Mouse (Mus musculus) 3T3-L1 (cell line): ENCODE measurements around the gene Hpgds.

ENCODE experiments used
- DNase-seq: peaks from one replicate; pipeline ENCODE4 v3.0.0-alpha.2; 2015; ENCODE audit warnings: low read depth, low spot score

Gene Hpgds

GRCm38 (mm10) chr6:65144621-65145205 is at the start of gene Hpgds:
Hpgds (minus strand) TSS chr6:65144908.
- no peak for DNase-seq

- no peak for DNase-seq
Measured at GRCm38 (mm10) chr6:65164977-65165376, 20.3 kb upstream of the Hpgds start.

- no peak for DNase-seq
Measured at GRCm38 (mm10) chr6:65164137-65164536, 19.4 kb upstream of the Hpgds start.

- no peak for DNase-seq
Measured at GRCm38 (mm10) chr6:65159381-65159942, 14.8 kb upstream of the Hpgds start.

GRCm38 (mm10) chr6:65157042-65157441 is 12.3 kb upstream of the Hpgds start:
- no peak for DNase-seq

- no peak for DNase-seq
Measured at GRCm38 (mm10) chr6:65153570-65153969, 8.9 kb upstream of the Hpgds start.

GRCm38 (mm10) chr6:65150703-65151102 is 6.0 kb upstream of the Hpgds start:
- DNase-seq: no peak

GRCm38 (mm10) chr6:65146363-65146762 is 1.7 kb upstream of the Hpgds start:
- no peak for DNase-seq

- no peak for DNase-seq
Measured at GRCm38 (mm10) chr6:65142316-65142715, 2.4 kb downstream of the Hpgds start.

GRCm38 (mm10) chr6:65140750-65141243 is 3.9 kb downstream of the Hpgds start:
- DNase-seq: peak; percentile 24

- DNase-seq: no peak
Measured at GRCm38 (mm10) chr6:65140082-65140749, 4.5 kb downstream of the Hpgds start.

- no peak for DNase-seq
Measured at GRCm38 (mm10) chr6:65138243-65138642, 6.5 kb downstream of the Hpgds start.

- no peak for DNase-seq
Measured at GRCm38 (mm10) chr6:65137802-65138201, 6.9 kb downstream of the Hpgds start.

- no peak for DNase-seq
Measured at GRCm38 (mm10) chr6:65132376-65132775, 12.3 kb downstream of the Hpgds start.

GRCm38 (mm10) chr6:65126074-65126726 is 18.5 kb downstream of the Hpgds start:
- DNase-seq: peak; percentile 68

GRCm38 (mm10) chr6:65117540-65117939 is 27.2 kb downstream of the Hpgds start:
- DNase-seq: no peak

- DNase-seq: peak; percentile 29
Measured at GRCm38 (mm10) chr6:65114902-65115301, 29.8 kb downstream of the Hpgds start.

- peak; percentile 41 for DNase-seq
Measured at GRCm38 (mm10) chr6:65079139-65079538, 65.6 kb downstream of the Hpgds start.

GRCm38 (mm10) chr6:65075201-65075600 is 69.5 kb downstream of the Hpgds start:
- DNase-seq: no peak
